Mouse (Mus musculus): ENCODE results near the gene Gm5142. TPM values are rescaled to one million over a fixed set of nuclear protein-coding genes. Genes with fewer than 3 reads are reported as not detected.

Gm5142 gene
- total and polyA plus RNA-seq, 3 experiments: 0.22 TPM; not detected in 2

DNA sequence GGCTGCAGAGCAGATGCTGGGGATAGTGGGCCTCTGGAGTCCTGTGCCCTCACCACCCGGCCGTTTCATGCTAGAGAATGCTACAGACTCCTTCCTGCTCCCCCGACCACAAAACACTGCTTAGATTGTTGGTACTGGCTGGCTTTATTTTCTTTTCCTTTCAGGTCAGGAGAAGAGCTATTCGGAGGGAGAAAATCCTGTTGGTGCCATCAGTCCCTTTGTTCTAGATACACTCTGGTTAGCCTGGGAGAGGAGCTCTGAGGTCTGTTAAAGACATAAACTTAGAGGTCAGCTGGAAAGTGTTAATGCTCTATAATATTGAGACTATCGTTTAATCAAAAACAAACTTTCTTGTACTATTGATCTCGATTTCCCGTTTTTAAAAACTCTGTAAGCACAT, 26.9 kb upstream of the Gm5142 start:
- H3K27me3 ChIP-seq (ENCODE audit: insufficient read depth, low read length): peaks cover 2% of the 10 kb centered on the region; the same call in 1 of the 2 replicates
- H3K4me3 ChIP-seq (ENCODE audit: low read depth, low read length): no peak overlapping the region
- H3K36me3 ChIP-seq (replicated peaks): no peaks in the 10 kb centered on the region
- no peak for TF ChIP-seq POLR2AphosphoS5 (IDR thresholded peaks at IDR 0.05; ENCODE audit: insufficient replicate concordance, low read depth, low read length)
- TF ChIP-seq CTCF (IDR thresholded peaks at IDR 0.05; ENCODE audit: low read depth, low read length): no peak
- TF ChIP-seq GATA2 (IDR thresholded peaks at IDR 0.05; ENCODE audit: borderline replicate concordance, low read depth, low read length): no peak
- TF ChIP-seq GATA1 (IDR thresholded peaks at IDR 0.05; ENCODE audit: borderline replicate concordance, low read length): no peak
- no peak for TF ChIP-seq TAL1 (conservative IDR thresholded peaks at IDR 0.05; ENCODE audit: low read depth, low read length)
- H3K4me1 ChIP-seq (ENCODE audit: insufficient read depth, low read depth, low read length): peaks cover 4% of the 10 kb centered on the region
- no peak for ATAC-seq (ENCODE audit: extremely low read depth, insufficient number of reproducible peaks, low FRiP score, poor library complexity, severe bottlenecking)
- peaks cover 6% of the 10 kb centered on the region; the same call in 1 of the 2 replicates for H3K9me3 ChIP-seq (replicated peaks)
- no peak for DNase-seq (ENCODE audit: low spot score)

- peaks cover 4% of the 10 kb centered on the region for H3K4me1 ChIP-seq (ENCODE audit: insufficient read depth, low read depth, low read length)
- peak overlapping the region; percentile 81 for H3K4me3 ChIP-seq (ENCODE audit: low read depth, low read length)
- TF ChIP-seq POLR2AphosphoS5 (IDR thresholded peaks at IDR 0.05; ENCODE audit: insufficient replicate concordance, low read depth, low read length) (no peak), CTCF (IDR thresholded peaks at IDR 0.05; ENCODE audit: low read depth, low read length) (no peak), TAL1 (conservative IDR thresholded peaks at IDR 0.05; ENCODE audit: low read depth, low read length) (no peak), GATA2 (IDR thresholded peaks at IDR 0.05; ENCODE audit: borderline replicate concordance, low read depth, low read length) (no peak), GATA1 (IDR thresholded peaks at IDR 0.05; ENCODE audit: borderline replicate concordance, low read length) (no peak)
- no peaks in the 10 kb centered on the region for H3K36me3 ChIP-seq (replicated peaks)
- no peak for DNase-seq (ENCODE audit: low spot score)
- no peak for ATAC-seq (ENCODE audit: extremely low read depth, insufficient number of reproducible peaks, low FRiP score, poor library complexity, severe bottlenecking)
- H3K27me3 ChIP-seq (ENCODE audit: insufficient read depth, low read length): peaks cover 2% of the 10 kb centered on the region; the same call in 1 of the 2 replicates
- peaks cover 6% of the 10 kb centered on the region; the same call in 1 of the 2 replicates for H3K9me3 ChIP-seq (replicated peaks)
These were observed 23.2 kb upstream of the Gm5142 start for GRCm38 (mm10) chr14:59201604-59202215.

- Histone ChIP-seq H3K4me3 (ENCODE audit: low read depth, low read length) (peak within 1 kb of the TSS; percentile 81), H3K27me3 (ENCODE audit: insufficient read depth, low read length) (peaks cover 2% of the 10 kb centered on the region; the same call in 1 of the 2 replicates), H3K36me3 (replicated peaks) (no peaks in the 10 kb centered on the region), H3K4me1 (ENCODE audit: insufficient read depth, low read depth, low read length) (peaks cover 4% of the 10 kb centered on the region), H3K9me3 (replicated peaks) (peaks cover 6% of the 10 kb centered on the region; the same call in 1 of the 2 replicates)
- peak; percentile 68 for ATAC-seq (ENCODE audit: extremely low read depth, insufficient number of reproducible peaks, low FRiP score, poor library complexity, severe bottlenecking)
- DNase-seq (ENCODE audit: low spot score): peak; percentile 62
- no peak for TF ChIP-seq GATA2 (IDR thresholded peaks at IDR 0.05; ENCODE audit: borderline replicate concordance, low read depth, low read length)
- no peak for TF ChIP-seq CTCF (IDR thresholded peaks at IDR 0.05; ENCODE audit: low read depth, low read length)
- TF ChIP-seq GATA1 (IDR thresholded peaks at IDR 0.05; ENCODE audit: borderline replicate concordance, low read length): no peak
- no peak for TF ChIP-seq TAL1 (conservative IDR thresholded peaks at IDR 0.05; ENCODE audit: low read depth, low read length)
These were observed 22.4 kb upstream of the Gm5142 start, which contains the start of gene Rcbtb1 for GRCm38 (mm10) chr14:59200711-59201603. Gene Rcbtb1 (plus strand): TSS chr14:59201209.

DNA sequence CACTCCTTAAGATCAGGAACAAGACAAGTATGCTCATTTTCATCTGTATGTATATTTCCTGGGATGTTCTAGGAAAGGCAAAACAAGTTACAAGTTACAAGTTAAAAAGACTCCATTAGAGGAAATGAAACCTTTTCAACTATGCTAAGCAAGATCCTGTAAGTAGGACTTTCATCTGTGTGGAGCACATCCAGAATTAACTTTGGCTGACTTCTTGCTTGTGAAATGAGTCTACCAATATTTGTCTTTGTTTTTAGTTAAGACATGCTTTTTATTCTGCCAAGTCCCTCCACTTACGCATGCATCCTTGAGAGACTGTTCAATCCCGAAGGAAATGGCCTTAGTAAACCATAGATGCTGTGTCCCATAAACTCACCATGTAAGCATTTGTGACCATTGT, 7.6 kb upstream of the Gm5142 start:
- Histone ChIP-seq H3K4me1 (ENCODE audit: insufficient read depth, low read depth, low read length) (no peaks in the 10 kb centered on the region), H3K36me3 (replicated peaks) (no peaks in the 10 kb centered on the region), H3K4me3 (ENCODE audit: low read depth, low read length) (no peak overlapping the region), H3K27me3 (ENCODE audit: insufficient read depth, low read length) (peaks cover 2% of the 10 kb centered on the region; the same call in 1 of the 2 replicates), H3K9me3 (replicated peaks) (no peaks in the 10 kb centered on the region)
- no peak for ATAC-seq (ENCODE audit: extremely low read depth, insufficient number of reproducible peaks, low FRiP score, poor library complexity, severe bottlenecking)
- TF ChIP-seq TAL1 (conservative IDR thresholded peaks at IDR 0.05; ENCODE audit: low read depth, low read length) (no peak), GATA1 (IDR thresholded peaks at IDR 0.05; ENCODE audit: borderline replicate concordance, low read length) (no peak), GATA2 (IDR thresholded peaks at IDR 0.05; ENCODE audit: borderline replicate concordance, low read depth, low read length) (no peak), CTCF (IDR thresholded peaks at IDR 0.05; ENCODE audit: low read depth, low read length) (no peak), POLR2AphosphoS5 (IDR thresholded peaks at IDR 0.05; ENCODE audit: insufficient replicate concordance, low read depth, low read length) (no peak)
- DNase-seq (ENCODE audit: low spot score): no peak

- H3K27me3 ChIP-seq (ENCODE audit: insufficient read depth, low read length): peaks cover 2% of the 10 kb centered on the region; the same call in 1 of the 2 replicates
- no peaks in the 10 kb centered on the region for H3K4me1 ChIP-seq (ENCODE audit: insufficient read depth, low read depth, low read length)
- TF ChIP-seq POLR2AphosphoS5 (IDR thresholded peaks at IDR 0.05; ENCODE audit: insufficient replicate concordance, low read depth, low read length) (no peak), TAL1 (conservative IDR thresholded peaks at IDR 0.05; ENCODE audit: low read depth, low read length) (no peak), GATA1 (IDR thresholded peaks at IDR 0.05; ENCODE audit: borderline replicate concordance, low read length) (no peak), GATA2 (IDR thresholded peaks at IDR 0.05; ENCODE audit: borderline replicate concordance, low read depth, low read length) (no peak), CTCF (IDR thresholded peaks at IDR 0.05; ENCODE audit: low read depth, low read length) (no peak)
- no peaks in the 10 kb centered on the region for H3K36me3 ChIP-seq (replicated peaks)
- no peaks in the 10 kb centered on the region for H3K9me3 ChIP-seq (replicated peaks)
- no peak overlapping the region for H3K4me3 ChIP-seq (ENCODE audit: low read depth, low read length)
- ATAC-seq (ENCODE audit: extremely low read depth, insufficient number of reproducible peaks, low FRiP score, poor library complexity, severe bottlenecking) (no peak), DNase-seq (ENCODE audit: low spot score) (no peak)
These were observed 7.0 kb upstream of the Gm5142 start for GRCm38 (mm10) chr14:59185514-59185913.

- no peak overlapping the region for H3K4me3 ChIP-seq (ENCODE audit: low read depth, low read length)
- H3K27me3 ChIP-seq (ENCODE audit: insufficient read depth, low read length): peaks cover 2% of the 10 kb centered on the region; the same call in 1 of the 2 replicates
- no peak for ATAC-seq (ENCODE audit: extremely low read depth, insufficient number of reproducible peaks, low FRiP score, poor library complexity, severe bottlenecking)
- H3K9me3 ChIP-seq (replicated peaks): no peaks in the 10 kb centered on the region
- no peaks in the 10 kb centered on the region for H3K4me1 ChIP-seq (ENCODE audit: insufficient read depth, low read depth, low read length)
- TF ChIP-seq TAL1 (conservative IDR thresholded peaks at IDR 0.05; ENCODE audit: low read depth, low read length) (no peak), POLR2AphosphoS5 (IDR thresholded peaks at IDR 0.05; ENCODE audit: insufficient replicate concordance, low read depth, low read length) (no peak), GATA1 (IDR thresholded peaks at IDR 0.05; ENCODE audit: borderline replicate concordance, low read length) (no peak), GATA2 (IDR thresholded peaks at IDR 0.05; ENCODE audit: borderline replicate concordance, low read depth, low read length) (no peak), CTCF (IDR thresholded peaks at IDR 0.05; ENCODE audit: low read depth, low read length) (no peak)
- no peaks in the 10 kb centered on the region for H3K36me3 ChIP-seq (replicated peaks)
- DNase-seq (ENCODE audit: low spot score): no peak
These were observed 4.2 kb upstream of the Gm5142 start for GRCm38 (mm10) chr14:59182732-59183131.
